Mouse (Mus musculus) left cerebral cortex, postnatal 4 days (tissue): ENCODE data around the gene Gne. TPM values are rescaled to one million over a fixed set of nuclear protein-coding genes. Genes with fewer than 3 reads are reported as not detected.

ENCODE experiments used
- DNase-seq: peaks from one replicate; pipeline ENCODE4 v3.0.0-alpha.2; 2022
- intact Hi-C: fragments of 180-260 bp; cut with DNase I; formaldehyde crosslinking; loops from one replicate; pipeline ENCODE4 v1.15.1; 2025
- total RNA-seq, 2 experiments: library from RNA; stranded (reverse); gene quantifications; 2 replicates each; pipeline ENCODE4 v1.2.3; 2021

Gne gene
- total RNA-seq, result 10 to 100 TPM; 46.3 to 51.6 TPM

- intact Hi-C loops, result no loop called here
- no peak for DNase-seq
Observed at GRCm38 (mm10) chr4:44083945-44084344, at the start of gene Gne. Gne (minus strand) TSS chr4:44084177.

- no peak for DNase-seq
- intact Hi-C loops, result no loop called here
Observed at GRCm38 (mm10) chr4:44126805-44127204, 42.8 kb upstream of the Gne start.

GRCm38 (mm10) chr4:44119410-44120201 is 35.6 kb upstream of the Gne start:
- intact Hi-C loops, result no loop called here
- DNase-seq, result no peak

GRCm38 (mm10) chr4:44115046-44115445 is 31.1 kb upstream of the Gne start:
- intact Hi-C loops, result no loop called here
- DNase-seq, result no peak

- no peak for DNase-seq
- intact Hi-C loops, result loop anchor here (5.0 kb wide), 1 partner anchor 36 kb away; no protein-coding TSS in a partner anchor
Observed at GRCm38 (mm10) chr4:44113393-44114138, 29.6 kb upstream of the Gne start.

- intact Hi-C loops, result loop anchor here (5.0 kb wide), 1 partner anchor 35 kb away; no protein-coding TSS in a partner anchor
- no peak for DNase-seq
Observed at GRCm38 (mm10) chr4:44112741-44113140, 28.8 kb upstream of the Gne start.

- DNase-seq, result no peak
- intact Hi-C loops, result loop anchor here (5.0 kb wide), 1 partner anchor 33 kb away; no protein-coding TSS in a partner anchor
Observed at GRCm38 (mm10) chr4:44110771-44111170, 26.8 kb upstream of the Gne start.

- no peak for DNase-seq
- intact Hi-C loops, result no loop called here
Observed at GRCm38 (mm10) chr4:44108297-44108696, 24.3 kb upstream of the Gne start.

- no peak for DNase-seq
- intact Hi-C loops, result no loop called here
Observed at GRCm38 (mm10) chr4:44107339-44107738, 23.4 kb upstream of the Gne start.

GRCm38 (mm10) chr4:44106297-44106821 is 22.4 kb upstream of the Gne start:
- intact Hi-C loops, result no loop called here
- DNase-seq, result no peak

- no peak for DNase-seq
- intact Hi-C loops, result no loop called here
Observed at GRCm38 (mm10) chr4:44104195-44104917, 20.4 kb upstream of the Gne start.

GRCm38 (mm10) chr4:44103620-44104019 is 19.6 kb upstream of the Gne start:
- no peak for DNase-seq
- intact Hi-C loops, result no loop called here

GRCm38 (mm10) chr4:44097576-44098335 is 13.8 kb upstream of the Gne start:
- intact Hi-C loops, result no loop called here
- no peak for DNase-seq

GRCm38 (mm10) chr4:44094475-44094874 is 10.5 kb upstream of the Gne start:
- no peak for DNase-seq
- intact Hi-C loops, result no loop called here

- intact Hi-C loops, result no loop called here
- DNase-seq, result no peak
Observed at GRCm38 (mm10) chr4:44092359-44092758, 8.4 kb upstream of the Gne start.

GRCm38 (mm10) chr4:44085566-44085965 is 1.6 kb upstream of the Gne start:
- intact Hi-C loops, result no loop called here
- no peak for DNase-seq

- no peak for DNase-seq
- intact Hi-C loops, result no loop called here
Observed at GRCm38 (mm10) chr4:44084602-44085325, 787 bp upstream of the Gne start.

GRCm38 (mm10) chr4:44078358-44078933 is 5.5 kb downstream of the Gne start:
- DNase-seq, result no peak
- intact Hi-C loops, result loop anchor here (5.0 kb wide), 1 partner anchor 34 kb away; no protein-coding TSS in a partner anchor

GRCm38 (mm10) chr4:44074422-44074821 is 9.6 kb downstream of the Gne start:
- DNase-seq, result no peak
- intact Hi-C loops, result no loop called here
